Mouse (Mus musculus) thymus, postnatal 4 days (tissue): ENCODE data around the gene Hpgd.

Experiments
- DNase-seq: peaks from one replicate; pipeline ENCODE4 v3.0.0; 2021

The Hpgd gene

GRCm38 (mm10) chr8:56327709-56328108 lies 33.3 kb downstream of the Hpgd start:
- no peak for DNase-seq

- no peak for DNase-seq
These were observed 33.8 kb downstream of the Hpgd start for GRCm38 (mm10) chr8:56328130-56328542.

- no peak for DNase-seq
These were observed 41.1 kb downstream of the Hpgd start for GRCm38 (mm10) chr8:56335390-56336000.

GRCm38 (mm10) chr8:56336771-56337170 lies 42.4 kb downstream of the Hpgd start:
- no peak for DNase-seq

GRCm38 (mm10) chr8:56343505-56343904 lies 49.1 kb downstream of the Hpgd start:
- DNase-seq = no peak

GRCm38 (mm10) chr8:56343940-56344339 lies 49.6 kb downstream of the Hpgd start:
- DNase-seq = no peak

GRCm38 (mm10) chr8:56344359-56344758 lies 50.0 kb downstream of the Hpgd start:
- no peak for DNase-seq

- no peak for DNase-seq
These were observed 51.4 kb downstream of the Hpgd start for GRCm38 (mm10) chr8:56345641-56346420.

- DNase-seq = no peak
These were observed 68.8 kb downstream of the Hpgd start for GRCm38 (mm10) chr8:56363180-56363579.
